Mouse (Mus musculus): ENCODE measurements around the gene Tap2. TPM values are rescaled to one million over a fixed set of nuclear protein-coding genes. Genes with fewer than 3 reads are reported as not detected.

Gene Tap2
- polyA plus RNA-seq, 1 experiment from 2014 or later, result 1.7 TPM

DNA sequence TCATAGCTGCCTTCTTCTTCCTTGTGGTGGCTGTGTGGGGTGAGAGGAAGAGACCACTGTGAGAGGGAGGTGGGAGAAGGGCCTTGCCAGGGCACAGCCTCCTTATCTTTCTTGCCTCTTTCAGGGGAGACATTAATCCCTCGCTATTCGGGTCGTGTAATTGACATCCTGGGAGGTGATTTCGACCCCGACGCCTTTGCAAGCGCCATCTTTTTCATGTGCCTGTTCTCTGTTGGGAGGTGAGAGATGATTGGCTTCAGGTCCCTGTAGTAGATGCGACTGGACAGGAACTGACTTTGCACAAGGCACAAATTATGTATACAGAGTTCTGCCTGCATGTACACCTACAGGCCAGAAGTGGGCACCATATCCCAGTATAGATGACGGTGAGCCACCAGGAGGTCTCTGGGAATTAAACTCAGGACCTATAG, 2.4 kb downstream of the Tap2 start:
- no peak overlapping the region for H3K27ac ChIP-seq
- peaks cover 12% of the 10 kb centered on the region for H3K4me1 ChIP-seq
- no peak for ATAC-seq (replicated peaks)
- 12% methylated on average over 9 of the region's 9 CpGs for WGBS
- peaks cover 39% of the 10 kb centered on the region for H3K27me3 ChIP-seq (replicated peaks)
- H3K4me2 ChIP-seq, result no peak overlapping the region
- H3K9ac ChIP-seq, result no peak overlapping the region
- no peaks in the 10 kb centered on the region for H3K36me3 ChIP-seq (replicated peaks)
- no peak overlapping the region for H3K4me3 ChIP-seq
- no peaks in the 10 kb centered on the region for H3K9me3 ChIP-seq

GRCm38 (mm10) chr17:34206731-34207130, 3.4 kb downstream of the Tap2 start:
- Histone ChIP-seq H3K4me3 (no peak overlapping the region), H3K36me3 (replicated peaks) (no peaks in the 10 kb centered on the region), H3K9ac (no peak overlapping the region), H3K9me3 (no peaks in the 10 kb centered on the region), H3K27ac (no peak overlapping the region), H3K4me1 (peaks cover 12% of the 10 kb centered on the region), H3K27me3 (replicated peaks) (peaks cover 37% of the 10 kb centered on the region), H3K4me2 (no peak overlapping the region)
- 82% methylated on average over 5 of the region's 5 CpGs for WGBS
- no peak for ATAC-seq (replicated peaks)

GRCm38 (mm10) chr17:34207456-34207855, 4.1 kb downstream of the Tap2 start:
- H3K27me3 ChIP-seq (replicated peaks), result peaks cover 43% of the 10 kb centered on the region
- H3K27ac ChIP-seq, result no peak overlapping the region
- ATAC-seq (replicated peaks), result no peak
- H3K36me3 ChIP-seq (replicated peaks), result no peaks in the 10 kb centered on the region
- H3K9ac ChIP-seq, result no peak overlapping the region
- no peak overlapping the region for H3K4me2 ChIP-seq
- H3K9me3 ChIP-seq, result no peaks in the 10 kb centered on the region
- no peak overlapping the region for H3K4me3 ChIP-seq
- H3K4me1 ChIP-seq, result peaks cover 12% of the 10 kb centered on the region
- WGBS, result 76% methylated on average over 3 of the region's 3 CpGs

DNA sequence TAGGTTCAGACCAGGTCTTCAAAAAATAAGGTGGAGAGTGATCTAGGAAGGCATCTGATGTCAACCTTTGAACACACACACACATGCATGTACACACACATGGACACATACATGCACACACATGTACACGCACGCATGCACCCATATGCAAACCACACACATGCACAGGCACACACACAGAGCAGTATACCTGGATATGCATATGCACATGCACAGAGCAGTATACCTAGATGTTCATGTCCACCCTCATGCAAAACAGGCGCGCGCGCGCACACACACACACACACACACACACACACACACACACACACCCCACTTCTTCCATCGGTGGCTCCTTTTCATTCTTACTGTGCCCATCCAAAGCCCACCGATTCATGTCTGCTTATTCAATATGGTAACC, 4.5 kb downstream of the Tap2 start:
- Histone ChIP-seq H3K9me3 (no peaks in the 10 kb centered on the region), H3K36me3 (replicated peaks) (no peaks in the 10 kb centered on the region), H3K4me1 (peaks cover 12% of the 10 kb centered on the region), H3K4me2 (no peak overlapping the region), H3K27ac (no peak overlapping the region), H3K4me3 (no peak overlapping the region), H3K27me3 (replicated peaks) (peaks cover 46% of the 10 kb centered on the region), H3K9ac (no peak overlapping the region)
- 93% methylated on average over 9 of the region's 9 CpGs for WGBS
- ATAC-seq (replicated peaks), result no peak

- 27% methylated on average over 10 of the region's 10 CpGs for WGBS
- H3K9me3 ChIP-seq, result no peaks in the 10 kb centered on the region
- H3K27me3 ChIP-seq (replicated peaks), result peaks cover 48% of the 10 kb centered on the region
Measured at GRCm38 (mm10) chr17:34208421-34208820, 5.1 kb downstream of the Tap2 start.

GRCm38 (mm10) chr17:34209680-34210079, 6.4 kb downstream of the Tap2 start:
- Histone ChIP-seq H3K36me3 (replicated peaks) (no peaks in the 10 kb centered on the region), H3K27me3 (replicated peaks) (peaks cover 50% of the 10 kb centered on the region), H3K4me1 (peaks cover 10% of the 10 kb centered on the region), H3K4me2 (no peak overlapping the region), H3K9me3 (no peaks in the 10 kb centered on the region), H3K9ac (no peak overlapping the region), H3K4me3 (no peak overlapping the region), H3K27ac (no peak overlapping the region)
- 36% methylated on average over 3 of the region's 3 CpGs for WGBS
- no peak for ATAC-seq (replicated peaks)

More at GRCm38 (mm10) chr17:34208421-34208820, 5.1 kb downstream of the Tap2 start:
- H3K36me3 ChIP-seq (replicated peaks), result no peaks in the 10 kb centered on the region
- no peak overlapping the region for H3K4me3 ChIP-seq
- no peak overlapping the region for H3K9ac ChIP-seq
- H3K4me2 ChIP-seq, result no peak overlapping the region
- no peak overlapping the region for H3K27ac ChIP-seq
- H3K4me1 ChIP-seq, result peaks cover 12% of the 10 kb centered on the region
- ATAC-seq (replicated peaks), result no peak

GRCm38 (mm10) chr17:34210599-34210998, 7.3 kb downstream of the Tap2 start:
- WGBS, result 76% methylated on average over 3 of the region's 3 CpGs

GRCm38 (mm10) chr17:34211746-34212365, 8.5 kb downstream of the Tap2 start:
- no peaks in the 10 kb centered on the region for H3K36me3 ChIP-seq (replicated peaks)
- ATAC-seq (replicated peaks), result no peak
- H3K4me2 ChIP-seq, result peak overlapping the region; percentile 15; the same call in 1 of the 2 replicates
- H3K27me3 ChIP-seq (replicated peaks), result peaks cover 36% of the 10 kb centered on the region
- no peaks in the 10 kb centered on the region for H3K9me3 ChIP-seq
- H3K27ac ChIP-seq, result no peak overlapping the region
- 22% methylated on average over 23 of the region's 23 CpGs for WGBS
- no peak overlapping the region for H3K4me3 ChIP-seq
- peaks cover 7% of the 10 kb centered on the region; the same call in 1 of the 2 replicates for H3K4me1 ChIP-seq
- no peak overlapping the region for H3K9ac ChIP-seq

More at GRCm38 (mm10) chr17:34210599-34210998, 7.3 kb downstream of the Tap2 start:
- Histone ChIP-seq H3K4me3 (no peak overlapping the region), H3K27me3 (replicated peaks) (peaks cover 44% of the 10 kb centered on the region), H3K36me3 (replicated peaks) (no peaks in the 10 kb centered on the region), H3K9me3 (no peaks in the 10 kb centered on the region), H3K4me1 (peaks cover 7% of the 10 kb centered on the region; the same call in 1 of the 2 replicates), H3K27ac (no peak overlapping the region), H3K4me2 (no peak overlapping the region), H3K9ac (no peak overlapping the region)
- ATAC-seq (replicated peaks), result no peak

DNA sequence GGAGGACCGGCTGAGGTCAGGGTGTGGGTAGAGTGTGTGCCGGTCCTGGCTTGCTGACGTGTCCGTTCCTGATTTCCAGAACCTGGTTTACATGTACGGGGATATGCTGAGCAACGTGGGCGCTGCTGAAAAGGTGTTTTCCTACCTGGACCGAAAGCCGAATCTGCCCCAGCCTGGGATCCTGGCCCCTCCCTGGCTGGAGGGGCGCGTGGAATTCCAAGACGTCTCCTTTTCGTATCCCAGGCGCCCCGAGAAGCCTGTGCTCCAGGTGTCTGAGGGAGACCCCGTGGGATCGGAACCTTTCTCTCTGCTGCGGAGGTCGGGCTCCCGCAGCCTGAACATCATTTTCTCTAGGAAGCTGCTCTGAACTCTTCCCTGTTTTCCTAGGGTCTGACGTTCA, 10.6 kb downstream of the Tap2 start:
- no peak overlapping the region for H3K27ac ChIP-seq
- H3K4me3 ChIP-seq, result no peak overlapping the region
- no peak for ATAC-seq (replicated peaks)
- H3K9ac ChIP-seq, result no peak overlapping the region
- H3K27me3 ChIP-seq (replicated peaks), result peaks cover 36% of the 10 kb centered on the region
- no peaks in the 10 kb centered on the region for H3K9me3 ChIP-seq
- H3K4me2 ChIP-seq, result peak overlapping the region; percentile 28
- WGBS, result 44% methylated on average over 21 of the region's 21 CpGs
- peaks cover 7% of the 10 kb centered on the region; the same call in 1 of the 2 replicates for H3K4me1 ChIP-seq
- no peaks in the 10 kb centered on the region for H3K36me3 ChIP-seq (replicated peaks)

DNA sequence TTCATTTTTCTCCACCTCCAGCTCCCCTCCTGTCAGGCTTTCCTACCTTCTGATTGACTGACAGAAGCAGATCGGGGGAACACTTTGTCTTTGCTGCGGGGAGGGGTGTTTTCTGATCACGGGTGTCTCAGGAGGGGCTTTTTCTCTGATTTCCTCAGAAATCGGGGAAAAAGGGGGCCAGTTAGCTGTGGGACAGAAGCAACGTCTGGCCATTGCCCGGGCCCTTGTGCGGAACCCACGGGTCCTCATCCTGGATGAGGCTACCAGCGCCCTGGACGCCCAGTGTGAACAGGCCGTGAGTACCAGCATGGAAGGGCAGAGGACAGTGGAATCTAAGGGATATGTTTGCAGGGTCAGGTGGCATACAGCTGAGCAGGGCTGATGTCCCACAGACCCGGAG, 11.8 kb downstream of the Tap2 start:
- H3K27me3 ChIP-seq (replicated peaks), result peaks cover 36% of the 10 kb centered on the region

DNA sequence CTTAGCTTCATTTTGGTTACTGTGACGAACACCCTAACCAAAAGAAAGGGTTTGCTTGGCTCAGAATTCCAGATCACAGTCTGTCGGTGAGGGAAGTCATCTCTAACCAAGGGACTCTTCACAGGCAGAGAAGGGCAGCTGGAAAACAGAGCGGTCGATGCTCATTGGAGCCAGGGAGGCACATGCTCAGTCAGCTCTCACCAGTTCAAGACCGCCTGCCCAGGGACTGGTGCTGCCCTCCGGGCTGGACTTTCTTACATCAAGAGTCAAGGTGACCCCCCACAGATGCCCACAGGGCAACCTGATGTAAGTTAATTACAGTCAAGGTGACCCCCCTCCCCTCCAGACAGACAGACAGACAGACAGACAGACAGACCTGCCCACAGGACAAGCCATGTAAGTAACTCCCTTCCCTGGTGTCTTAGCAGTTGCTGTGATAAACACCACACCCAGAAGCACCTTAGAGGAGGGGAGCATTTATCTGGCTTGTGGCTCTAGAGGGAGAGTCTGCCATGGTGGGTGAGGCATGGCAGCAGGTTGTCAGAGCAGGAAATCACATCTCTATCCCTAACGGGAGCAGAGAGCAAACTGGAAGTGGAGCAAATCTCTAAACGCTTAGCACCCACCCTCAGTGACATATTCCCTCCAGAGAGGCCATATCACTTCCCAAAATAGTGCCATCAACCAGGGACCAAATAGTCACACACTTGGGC, 14.0 kb downstream of the Tap2 start:
- peaks cover 7% of the 10 kb centered on the region; the same call in 1 of the 2 replicates for H3K4me1 ChIP-seq
- H3K9me3 ChIP-seq, result no peaks in the 10 kb centered on the region
- H3K9ac ChIP-seq, result no peak overlapping the region
- no peak for ATAC-seq (replicated peaks)
- H3K4me3 ChIP-seq, result no peak overlapping the region
- no peak overlapping the region for H3K27ac ChIP-seq
- H3K4me2 ChIP-seq, result no peak overlapping the region
- WGBS, result 89% methylated on average over 8 of the region's 8 CpGs
- no peaks in the 10 kb centered on the region for H3K36me3 ChIP-seq (replicated peaks)
- H3K27me3 ChIP-seq (replicated peaks), result peaks cover 24% of the 10 kb centered on the region

More for the DNA sequence above, 11.8 kb downstream of the Tap2 start:
- Histone ChIP-seq H3K9ac (no peak overlapping the region), H3K9me3 (no peaks in the 10 kb centered on the region), H3K27ac (no peak overlapping the region), H3K36me3 (replicated peaks) (no peaks in the 10 kb centered on the region), H3K4me3 (no peak overlapping the region), H3K4me2 (no peak overlapping the region), H3K4me1 (peaks cover 7% of the 10 kb centered on the region; the same call in 1 of the 2 replicates)
- no peak for ATAC-seq (replicated peaks)
- WGBS, result 88% methylated on average over 12 of the region's 12 CpGs

GRCm38 (mm10) chr17:34217986-34218385, 14.7 kb downstream of the Tap2 start:
- H3K36me3 ChIP-seq (replicated peaks), result no peaks in the 10 kb centered on the region
- no peak overlapping the region for H3K4me2 ChIP-seq
- no peak overlapping the region for H3K4me3 ChIP-seq
- no peak overlapping the region for H3K9ac ChIP-seq
- H3K27me3 ChIP-seq (replicated peaks), result peaks cover 19% of the 10 kb centered on the region
- WGBS, result 87% methylated on average over 5 of the region's 5 CpGs
- no peak overlapping the region for H3K27ac ChIP-seq
- no peak for ATAC-seq (replicated peaks)
- no peaks in the 10 kb centered on the region for H3K9me3 ChIP-seq
- H3K4me1 ChIP-seq, result peaks cover 7% of the 10 kb centered on the region; the same call in 1 of the 2 replicates
